Mouse (Mus musculus): ENCODE results near the gene Manbal. TPM values are rescaled to one million over a fixed set of nuclear protein-coding genes. Genes with fewer than 3 reads are reported as not detected.
A peak's percentile ranks its signal among the peaks of the same experiment; 100 is the strongest.

Manbal gene
- polyA plus RNA-seq, 1 experiment, result 75.9 TPM

DNA sequence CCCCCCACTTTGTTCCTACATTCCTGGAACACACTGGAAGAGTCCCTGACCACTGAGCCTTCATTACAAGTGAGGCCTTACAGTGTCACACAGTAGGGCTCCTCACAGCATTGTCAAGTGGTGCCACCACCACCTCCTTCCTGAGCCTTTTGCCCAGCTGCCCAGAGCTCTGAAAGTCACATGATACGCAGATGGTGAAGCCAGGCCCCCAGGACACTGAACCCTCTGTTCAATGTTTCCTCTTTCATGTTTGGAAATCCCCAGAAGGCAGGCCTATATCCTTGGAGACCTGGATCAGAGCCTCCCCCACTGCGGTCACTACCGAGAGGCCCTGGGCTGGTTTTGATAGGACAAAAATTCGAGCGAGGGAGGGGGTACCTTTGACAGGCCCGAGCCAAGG, 49.8 kb downstream of the Manbal start:
- WGBS, result 83% methylated on average over 6 of the region's 6 CpGs
- peaks cover 5% of the 10 kb centered on the region for H3K4me1 ChIP-seq (ENCODE audit: control insufficient read depth, insufficient read depth, low read length)
- no peak overlapping the region for H3K27ac ChIP-seq (ENCODE audit: insufficient read depth, low read depth, low read length)
- no peak for TF ChIP-seq POLR2A (IDR thresholded peaks at IDR 0.05; ENCODE audit: low read depth, low read length)
- TF ChIP-seq CTCF (conservative IDR thresholded peaks at IDR 0.05; ENCODE audit: insufficient read depth, insufficient read length, low read depth, low read length), result no peak
- no peaks in the 10 kb centered on the region for H3K27me3 ChIP-seq (replicated peaks; ENCODE audit: control insufficient read depth, insufficient read depth, low read length)
- no peaks in the 10 kb centered on the region for H3K36me3 ChIP-seq (ENCODE audit: control insufficient read depth, insufficient read depth, low read length)
- no peak overlapping the region for H3K4me3 ChIP-seq (ENCODE audit: insufficient read depth, low read depth, low read length)
- no peak for DNase-seq

DNA sequence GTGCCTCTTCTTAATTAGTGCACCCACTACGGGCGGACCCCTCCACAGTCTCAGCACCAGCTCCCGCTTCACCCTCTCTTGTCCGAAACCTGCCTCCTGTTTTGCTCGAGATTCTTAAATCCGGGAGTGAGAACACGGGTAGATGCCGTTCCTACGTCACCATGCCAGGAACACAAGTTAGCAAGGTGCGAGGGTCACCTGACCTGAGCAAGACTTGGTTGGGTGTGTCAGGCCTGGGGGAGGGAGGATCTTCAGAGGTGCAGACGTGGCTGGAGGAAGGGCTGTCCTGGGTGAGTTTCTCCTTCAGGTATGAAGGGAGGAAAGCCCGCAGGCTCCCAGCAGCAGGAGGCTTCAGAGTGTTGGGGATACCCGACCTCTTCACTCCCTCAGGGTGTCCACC, 50.8 kb downstream of the Manbal start, which contains the start of gene Src:
Src (plus strand) TSS at position 239 of the 400 bp plus-strand sequence.
- H3K27ac ChIP-seq (ENCODE audit: insufficient read depth, low read depth, low read length), result no peak within 1 kb of the TSS
- H3K4me3 ChIP-seq (ENCODE audit: insufficient read depth, low read depth, low read length), result no peak within 1 kb of the TSS
- TF ChIP-seq CTCF (conservative IDR thresholded peaks at IDR 0.05; ENCODE audit: insufficient read depth, insufficient read length, low read depth, low read length), result no peak
- TF ChIP-seq POLR2A (IDR thresholded peaks at IDR 0.05; ENCODE audit: low read depth, low read length), result no peak

GRCm38 (mm10) chr2:157418609-157419071, 51.2 kb downstream of the Manbal start:
- H3K27ac ChIP-seq (ENCODE audit: insufficient read depth, low read depth, low read length), result no peak overlapping the region
- 27% methylated on average over 7 of the region's 7 CpGs for WGBS
- H3K27me3 ChIP-seq (replicated peaks; ENCODE audit: control insufficient read depth, insufficient read depth, low read length), result no peaks in the 10 kb centered on the region
- no peak for TF ChIP-seq CTCF (conservative IDR thresholded peaks at IDR 0.05; ENCODE audit: insufficient read depth, insufficient read length, low read depth, low read length)
- TF ChIP-seq POLR2A (IDR thresholded peaks at IDR 0.05; ENCODE audit: low read depth, low read length), result no peak
- H3K36me3 ChIP-seq (ENCODE audit: control insufficient read depth, insufficient read depth, low read length), result no peaks in the 10 kb centered on the region
- no peak overlapping the region for H3K4me3 ChIP-seq (ENCODE audit: insufficient read depth, low read depth, low read length)
- no peak for DNase-seq
- peaks cover 17% of the 10 kb centered on the region for H3K4me1 ChIP-seq (ENCODE audit: control insufficient read depth, insufficient read depth, low read length)

More for the DNA sequence above, 50.8 kb downstream of the Manbal start, which contains the start of gene Src:
- H3K4me1 ChIP-seq (ENCODE audit: control insufficient read depth, insufficient read depth, low read length), result peaks cover 13% of the 10 kb centered on the region
- no peaks in the 10 kb centered on the region for H3K27me3 ChIP-seq (replicated peaks; ENCODE audit: control insufficient read depth, insufficient read depth, low read length)
- no peaks in the 10 kb centered on the region for H3K36me3 ChIP-seq (ENCODE audit: control insufficient read depth, insufficient read depth, low read length)
- no peak for DNase-seq
- WGBS, result 38% methylated on average over 13 of the region's 13 CpGs

DNA sequence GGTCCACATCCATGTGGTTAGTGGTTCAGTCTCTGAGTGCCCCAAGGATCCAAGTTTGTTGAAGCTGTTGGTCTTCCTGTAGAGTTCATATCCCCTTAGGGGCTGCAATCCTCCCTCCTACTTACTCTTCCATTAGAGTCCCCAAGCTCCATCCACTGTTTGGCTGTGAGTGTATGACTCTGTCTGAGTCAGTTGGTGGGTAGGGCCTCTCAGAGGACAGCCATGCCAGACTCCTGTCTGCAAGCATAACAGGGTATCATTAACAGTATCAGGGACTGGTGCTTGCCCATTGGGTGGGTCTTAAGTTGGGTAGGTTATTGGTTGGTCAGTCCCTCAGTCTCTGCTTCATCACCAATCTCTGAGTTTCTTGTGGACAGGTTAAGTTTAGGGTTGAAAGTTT, 52.1 kb downstream of the Manbal start:
- TF ChIP-seq CTCF (conservative IDR thresholded peaks at IDR 0.05; ENCODE audit: insufficient read depth, insufficient read length, low read depth, low read length), result no peak
- TF ChIP-seq POLR2A (IDR thresholded peaks at IDR 0.05; ENCODE audit: low read depth, low read length), result no peak
- no peak overlapping the region for H3K27ac ChIP-seq (ENCODE audit: insufficient read depth, low read depth, low read length)
- no peak overlapping the region for H3K4me3 ChIP-seq (ENCODE audit: insufficient read depth, low read depth, low read length)
- no peak for DNase-seq
- no peaks in the 10 kb centered on the region for H3K36me3 ChIP-seq (ENCODE audit: control insufficient read depth, insufficient read depth, low read length)
- no peaks in the 10 kb centered on the region for H3K27me3 ChIP-seq (replicated peaks; ENCODE audit: control insufficient read depth, insufficient read depth, low read length)
- peaks cover 19% of the 10 kb centered on the region for H3K4me1 ChIP-seq (ENCODE audit: control insufficient read depth, insufficient read depth, low read length)

DNA sequence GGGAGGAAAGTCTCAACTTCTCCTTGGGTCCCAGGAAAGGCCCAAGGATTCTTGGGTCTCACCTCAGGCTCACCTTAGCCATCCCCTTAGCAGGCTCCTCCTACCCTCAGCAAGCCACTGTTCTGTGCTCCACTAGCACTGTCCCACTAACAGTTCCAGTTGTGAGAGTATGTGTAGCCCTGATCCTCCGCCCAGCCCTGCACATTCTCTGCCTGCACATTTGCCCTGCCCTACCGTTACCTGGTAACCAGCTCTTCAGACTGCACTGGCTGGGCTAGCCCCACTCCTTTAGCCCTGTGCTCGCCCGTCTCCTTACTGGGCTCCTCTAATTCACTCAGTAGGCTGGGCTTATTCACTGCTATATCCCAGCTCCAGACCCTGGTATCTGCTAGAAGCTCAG, 53.0 kb downstream of the Manbal start:
- 94% methylated on average over 4 of the region's 4 CpGs for WGBS
- Histone ChIP-seq H3K27ac (ENCODE audit: insufficient read depth, low read depth, low read length) (no peak overlapping the region), H3K4me1 (ENCODE audit: control insufficient read depth, insufficient read depth, low read length) (peaks cover 24% of the 10 kb centered on the region), H3K4me3 (ENCODE audit: insufficient read depth, low read depth, low read length) (no peak overlapping the region), H3K27me3 (replicated peaks; ENCODE audit: control insufficient read depth, insufficient read depth, low read length) (no peaks in the 10 kb centered on the region), H3K36me3 (ENCODE audit: control insufficient read depth, insufficient read depth, low read length) (no peaks in the 10 kb centered on the region)
- no peak for DNase-seq
- TF ChIP-seq CTCF (conservative IDR thresholded peaks at IDR 0.05; ENCODE audit: insufficient read depth, insufficient read length, low read depth, low read length), result no peak
- TF ChIP-seq POLR2A (IDR thresholded peaks at IDR 0.05; ENCODE audit: low read depth, low read length), result no peak

DNA sequence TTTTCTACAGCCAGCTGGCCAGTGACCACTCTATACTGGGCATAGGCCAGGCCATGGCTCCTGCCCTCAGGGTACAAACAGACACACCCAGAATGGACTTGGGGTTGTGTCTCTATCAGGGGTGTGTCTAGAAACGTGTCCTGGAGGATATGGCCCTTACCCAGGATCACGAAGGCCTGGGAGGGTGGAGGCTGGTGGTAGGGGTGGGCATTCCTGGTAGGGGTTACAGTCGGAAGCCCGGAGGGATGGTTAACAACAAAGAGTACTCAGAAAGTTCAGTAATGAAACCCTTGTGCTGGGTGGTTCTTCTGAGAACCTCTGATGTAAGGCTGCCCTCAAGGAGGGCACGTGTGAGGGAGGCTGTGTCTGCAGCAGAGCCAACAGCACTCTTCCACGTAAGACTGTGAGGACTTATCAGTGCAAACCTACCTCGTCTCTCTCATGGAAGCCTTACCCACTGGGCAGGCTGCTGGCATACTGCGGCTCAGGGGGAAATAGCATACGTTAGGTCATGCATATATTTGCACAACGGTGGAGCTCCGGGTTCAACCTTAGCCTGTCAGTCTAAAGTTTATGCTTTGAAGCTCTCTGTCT, 54.8 kb downstream of the Manbal start:
- DNase-seq, result peak; percentile 24
- peak overlapping the region; percentile 76 for H3K27ac ChIP-seq (ENCODE audit: insufficient read depth, low read depth, low read length)
- TF ChIP-seq POLR2A (IDR thresholded peaks at IDR 0.05; ENCODE audit: low read depth, low read length), result no peak
- no peak for TF ChIP-seq CTCF (conservative IDR thresholded peaks at IDR 0.05; ENCODE audit: insufficient read depth, insufficient read length, low read depth, low read length)
- H3K4me1 ChIP-seq (ENCODE audit: control insufficient read depth, insufficient read depth, low read length), result peaks cover 30% of the 10 kb centered on the region
- WGBS, result 43% methylated on average over 11 of the region's 11 CpGs
- H3K27me3 ChIP-seq (replicated peaks; ENCODE audit: control insufficient read depth, insufficient read depth, low read length), result no peaks in the 10 kb centered on the region
- H3K4me3 ChIP-seq (ENCODE audit: insufficient read depth, low read depth, low read length), result no peak overlapping the region
- H3K36me3 ChIP-seq (ENCODE audit: control insufficient read depth, insufficient read depth, low read length), result no peaks in the 10 kb centered on the region

GRCm38 (mm10) chr2:157422854-157423705, 55.7 kb downstream of the Manbal start:
- WGBS, result 41% methylated on average over 11 of the region's 11 CpGs
- peak; percentile 93 for DNase-seq
- Histone ChIP-seq H3K27me3 (replicated peaks; ENCODE audit: control insufficient read depth, insufficient read depth, low read length) (no peaks in the 10 kb centered on the region), H3K4me3 (ENCODE audit: insufficient read depth, low read depth, low read length) (peak overlapping the region; percentile 71), H3K27ac (ENCODE audit: insufficient read depth, low read depth, low read length) (peak overlapping the region; percentile 76), H3K4me1 (ENCODE audit: control insufficient read depth, insufficient read depth, low read length) (peaks cover 30% of the 10 kb centered on the region), H3K36me3 (ENCODE audit: control insufficient read depth, insufficient read depth, low read length) (no peaks in the 10 kb centered on the region)
- no peak for TF ChIP-seq CTCF (conservative IDR thresholded peaks at IDR 0.05; ENCODE audit: insufficient read depth, insufficient read length, low read depth, low read length)
- no peak for TF ChIP-seq POLR2A (IDR thresholded peaks at IDR 0.05; ENCODE audit: low read depth, low read length)

Measured in kidney, adult 2 months (tissue).